Mouse (Mus musculus): Measurements from ENCODE around the gene Sebox. TPM values are rescaled to one million over a fixed set of nuclear protein-coding genes. Genes with fewer than 3 reads are reported as not detected.
A peak's percentile ranks its signal among the peaks of the same experiment; 100 is the strongest.

Gene Sebox
- not detected in 2 replicates for polyA plus RNA-seq (2012; ENCODE audit: insufficient read depth, insufficient read length, missing spikeins)

GRCm38 (mm10) chr11:78502909-78503650 lies at the start of gene Sebox:
Gene Sebox (plus strand): TSS chr11:78503447.
- peaks cover 24% of the 10 kb centered on the region for H3K4me1 ChIP-seq (ENCODE audit: control insufficient read depth, insufficient read depth, low read length)
- no peak for TF ChIP-seq POLR2A (IDR thresholded peaks at IDR 0.05; ENCODE audit: borderline replicate concordance, low read depth, low read length)
- TF ChIP-seq CTCF (IDR thresholded peaks at IDR 0.05; ENCODE audit: low read depth, low read length): no peak

GRCm38 (mm10) chr11:78453675-78454074 lies 49.6 kb upstream of the Sebox start:
- H3K4me3 ChIP-seq (ENCODE audit: insufficient read depth, low read length): no peak overlapping the region
- no peaks in the 10 kb centered on the region for H3K4me1 ChIP-seq (ENCODE audit: control insufficient read depth, insufficient read depth, low read length)
- no peak overlapping the region for H3K27ac ChIP-seq (ENCODE audit: insufficient read depth, low read depth, low read length)
- TF ChIP-seq POLR2A (IDR thresholded peaks at IDR 0.05; ENCODE audit: borderline replicate concordance, low read depth, low read length) (no peak), CTCF (IDR thresholded peaks at IDR 0.05; ENCODE audit: low read depth, low read length) (peak; percentile 98)

More at GRCm38 (mm10) chr11:78502909-78503650, at the start of gene Sebox:
- Histone ChIP-seq H3K4me3 (ENCODE audit: insufficient read depth, low read length) (no peak within 1 kb of the TSS), H3K27ac (ENCODE audit: insufficient read depth, low read depth, low read length) (no peak within 1 kb of the TSS)

GRCm38 (mm10) chr11:78454276-78454675 lies 49.0 kb upstream of the Sebox start:
- TF ChIP-seq CTCF (IDR thresholded peaks at IDR 0.05; ENCODE audit: low read depth, low read length): no peak
- no peak for TF ChIP-seq POLR2A (IDR thresholded peaks at IDR 0.05; ENCODE audit: borderline replicate concordance, low read depth, low read length)
- H3K4me3 ChIP-seq (ENCODE audit: insufficient read depth, low read length): no peak overlapping the region
- no peaks in the 10 kb centered on the region for H3K4me1 ChIP-seq (ENCODE audit: control insufficient read depth, insufficient read depth, low read length)
- H3K27ac ChIP-seq (ENCODE audit: insufficient read depth, low read depth, low read length): no peak overlapping the region

GRCm38 (mm10) chr11:78455308-78455707 lies 47.9 kb upstream of the Sebox start:
- Histone ChIP-seq H3K4me1 (ENCODE audit: control insufficient read depth, insufficient read depth, low read length) (no peaks in the 10 kb centered on the region), H3K4me3 (ENCODE audit: insufficient read depth, low read length) (no peak overlapping the region), H3K27ac (ENCODE audit: insufficient read depth, low read depth, low read length) (no peak overlapping the region)
- TF ChIP-seq POLR2A (IDR thresholded peaks at IDR 0.05; ENCODE audit: borderline replicate concordance, low read depth, low read length) (no peak), CTCF (IDR thresholded peaks at IDR 0.05; ENCODE audit: low read depth, low read length) (no peak)

GRCm38 (mm10) chr11:78458740-78459139 lies 44.5 kb upstream of the Sebox start:
- Histone ChIP-seq H3K4me1 (ENCODE audit: control insufficient read depth, insufficient read depth, low read length) (peaks cover 5% of the 10 kb centered on the region), H3K27ac (ENCODE audit: insufficient read depth, low read depth, low read length) (no peak overlapping the region), H3K4me3 (ENCODE audit: insufficient read depth, low read length) (no peak overlapping the region)
- no peak for TF ChIP-seq CTCF (IDR thresholded peaks at IDR 0.05; ENCODE audit: low read depth, low read length)
- no peak for TF ChIP-seq POLR2A (IDR thresholded peaks at IDR 0.05; ENCODE audit: borderline replicate concordance, low read depth, low read length)

- Histone ChIP-seq H3K4me3 (ENCODE audit: insufficient read depth, low read length) (no peak overlapping the region), H3K27ac (ENCODE audit: insufficient read depth, low read depth, low read length) (no peak overlapping the region), H3K4me1 (ENCODE audit: control insufficient read depth, insufficient read depth, low read length) (peaks cover 25% of the 10 kb centered on the region)
- TF ChIP-seq POLR2A (IDR thresholded peaks at IDR 0.05; ENCODE audit: borderline replicate concordance, low read depth, low read length) (no peak), CTCF (IDR thresholded peaks at IDR 0.05; ENCODE audit: low read depth, low read length) (peak; percentile 61)
These were observed 41.4 kb upstream of the Sebox start for GRCm38 (mm10) chr11:78461894-78462293.

GRCm38 (mm10) chr11:78462669-78463068 lies 40.6 kb upstream of the Sebox start:
- Histone ChIP-seq H3K4me3 (ENCODE audit: insufficient read depth, low read length) (no peak overlapping the region), H3K4me1 (ENCODE audit: control insufficient read depth, insufficient read depth, low read length) (peaks cover 25% of the 10 kb centered on the region), H3K27ac (ENCODE audit: insufficient read depth, low read depth, low read length) (no peak overlapping the region)
- no peak for TF ChIP-seq POLR2A (IDR thresholded peaks at IDR 0.05; ENCODE audit: borderline replicate concordance, low read depth, low read length)
- no peak for TF ChIP-seq CTCF (IDR thresholded peaks at IDR 0.05; ENCODE audit: low read depth, low read length)

GRCm38 (mm10) chr11:78463286-78464036 lies 39.8 kb upstream of the Sebox start:
- Histone ChIP-seq H3K4me3 (ENCODE audit: insufficient read depth, low read length) (no peak overlapping the region), H3K27ac (ENCODE audit: insufficient read depth, low read depth, low read length) (no peak overlapping the region), H3K4me1 (ENCODE audit: control insufficient read depth, insufficient read depth, low read length) (peaks cover 27% of the 10 kb centered on the region)
- TF ChIP-seq CTCF (IDR thresholded peaks at IDR 0.05; ENCODE audit: low read depth, low read length): no peak
- TF ChIP-seq POLR2A (IDR thresholded peaks at IDR 0.05; ENCODE audit: borderline replicate concordance, low read depth, low read length): no peak

- H3K4me3 ChIP-seq (ENCODE audit: insufficient read depth, low read length): peak overlapping the region; percentile 81
These were observed 38.1 kb upstream of the Sebox start for GRCm38 (mm10) chr11:78465116-78465515.

More at GRCm38 (mm10) chr11:78465116-78465515, 38.1 kb upstream of the Sebox start:
- Histone ChIP-seq H3K4me1 (ENCODE audit: control insufficient read depth, insufficient read depth, low read length) (peaks cover 27% of the 10 kb centered on the region), H3K27ac (ENCODE audit: insufficient read depth, low read depth, low read length) (no peak overlapping the region)
- TF ChIP-seq POLR2A (IDR thresholded peaks at IDR 0.05; ENCODE audit: borderline replicate concordance, low read depth, low read length) (no peak), CTCF (IDR thresholded peaks at IDR 0.05; ENCODE audit: low read depth, low read length) (no peak)

Data from bone marrow macrophage, adult 2 months (primary cell).